In genomic region chr9:107570845-107571244, GRCm38 (mm10) we compare ENCODE assay signal across 11 mouse cellular contexts. TPM values are rescaled to one million over a fixed set of nuclear protein-coding genes. Genes with fewer than 3 reads are reported as not detected.
DNase-seq lines count a peak whose midpoint lies in the region; ATAC-seq and TF ChIP-seq lines count a peak whose summit lies in the region.
"Had no signal": no experiment of that assay in that cellular context is flagged by ENCODE, and none has a peak within 500 bp of the region (broad histone marks: within the 10 kb centered on the region; RNA-seq: fewer than 3 reads in every experiment).

No protein-coding gene starts in this region.

- H3K4me2 ChIP-seq in limb, embryonic 13.5 days (replicated peaks): peak overlapping the region; percentile 89
- H3K4me2 ChIP-seq in neural tube, embryonic 13.5 days: peak overlapping the region; percentile 96

- 82% methylated on average over 21 of the region's 21 CpGs for WGBS in kidney, adult 2 months
- 93% methylated on average over 21 of the region's 21 CpGs for WGBS in limb, embryonic 13.5 days
- 93% methylated on average over 21 of the region's 21 CpGs for WGBS in neural tube, embryonic 13.5 days

- H3K27me3 ChIP-seq in kidney, adult 2 months (replicated peaks; ENCODE audit: control insufficient read depth, insufficient read depth, low read length): no peaks in the 10 kb centered on the region
- H3K27me3 ChIP-seq in limb, embryonic 13.5 days: no peaks in the 10 kb centered on the region
- no peaks in the 10 kb centered on the region for H3K27me3 ChIP-seq in neural tube, embryonic 13.5 days

- H3K9me3 ChIP-seq in limb, embryonic 13.5 days: no peaks in the 10 kb centered on the region
- H3K9me3 ChIP-seq in neural tube, embryonic 13.5 days: no peaks in the 10 kb centered on the region

- H3K4me1 ChIP-seq in kidney, adult 2 months (ENCODE audit: control insufficient read depth, insufficient read depth, low read length): peaks cover 34% of the 10 kb centered on the region; the same call in 1 of the 2 replicates
- peaks cover 50% of the 10 kb centered on the region for H3K4me1 ChIP-seq in limb, embryonic 13.5 days
- peaks cover 54% of the 10 kb centered on the region for H3K4me1 ChIP-seq in neural tube, embryonic 13.5 days (replicated peaks)

- H3K4me3 ChIP-seq in kidney, adult 2 months (ENCODE audit: insufficient read depth, low read depth, low read length): peak overlapping the region; percentile 81; the same call in 1 of the 2 replicates
- H3K4me3 ChIP-seq in limb, embryonic 13.5 days: peak overlapping the region; percentile 73
- H3K4me3 ChIP-seq in neural tube, embryonic 13.5 days: peak overlapping the region; percentile 85

- peak; percentile 56 for ATAC-seq in erythroid progenitor cell, adult 5-6 weeks (replicated peaks; ENCODE audit: low FRiP score, poor library complexity, severe bottlenecking)
- ATAC-seq in limb, embryonic 13.5 days (ENCODE audit: low FRiP score, low read depth): no peak
- no peak for ATAC-seq in neural tube, embryonic 13.5 days (ENCODE audit: low read depth)

- no peak for TF ChIP-seq CTCF in kidney, adult 2 months (conservative IDR thresholded peaks at IDR 0.05; ENCODE audit: insufficient read depth, insufficient read length, low read depth, low read length)

- no peak for DNase-seq in kidney, adult 2 months
- DNase-seq in kidney, postnatal 36 days: no peak
- no peak for DNase-seq in gastrocnemius, postnatal 36 days
- DNase-seq in layer of hippocampus, adult 18-20 months (ENCODE audit: low spot score in 2 of 2): no peak
- no peak for DNase-seq in adrenal gland, postnatal 4 days (ENCODE audit: low spot score in 2 of 2)
- DNase-seq: cerebellum, adult 9-10 months; layer of hippocampus, adult 9-11 months; right cerebral cortex, postnatal 25 days had no signal

- no peaks in the 10 kb centered on the region; the same call in 1 of the 2 replicates for H3K36me3 ChIP-seq in kidney, adult 2 months (ENCODE audit: control insufficient read depth, insufficient read depth, low read length)
- H3K36me3 ChIP-seq in limb, embryonic 13.5 days: peaks cover 50% of the 10 kb centered on the region
- H3K36me3 ChIP-seq in neural tube, embryonic 13.5 days: peaks cover 55% of the 10 kb centered on the region

- peak overlapping the region; percentile 14; the same call in 1 of the 2 replicates for H3K27ac ChIP-seq in kidney, adult 2 months (ENCODE audit: insufficient read depth, low read depth, low read length)
- H3K27ac ChIP-seq in limb, embryonic 13.5 days: 0 out of 2 replicates have a peak overlapping the region, but pooled peaks have one; percentile 89
- no peak overlapping the region for H3K27ac ChIP-seq in neural tube, embryonic 13.5 days (replicated peaks)

- H3K9ac ChIP-seq in limb, embryonic 13.5 days: peak overlapping the region; percentile 83
- peak overlapping the region; percentile 92 for H3K9ac ChIP-seq in neural tube, embryonic 13.5 days

- TF ChIP-seq POLR2A in kidney, adult 2 months (IDR thresholded peaks at IDR 0.05; ENCODE audit: low read depth, low read length): no peak

- intact Hi-C loops in gastrocnemius, postnatal 36 days (cut with DNase I): no loop called here

RNA-seq across cellular contexts. Expression of gene Hyal2, which starts 3.1 kb away (rescaled TPM):
- 103 and 155 TPM in 2 replicates for polyA plus RNA-seq in kidney, adult 2 months (2012; rRNA removed)
- 2.5 and 6.5 TPM in 2 replicates for total RNA-seq in erythroid progenitor cell, adult 5-6 weeks (2015; ENCODE audit: low replicate concordance)
- total RNA-seq in erythroid progenitor cell, adult 5-6 weeks (2017; ENCODE audit: low replicate concordance): 0.30 and 4.5 TPM in 2 replicates
- polyA plus RNA-seq in limb, embryonic 13.5 days (2015; fragmentation: Nextera tagmentation; extraction: Ambion mirVana): 127 and 130 TPM in 2 replicates
- polyA plus RNA-seq in neural tube, embryonic 13.5 days (2015; fragmentation: Nextera tagmentation; extraction: Ambion mirVana): 76.8 and 77.5 TPM in 2 replicates
- 10 to 100 TPM; 12.0 to 16.5 TPM for total RNA-seq in gastrocnemius, postnatal 36 days (2021)
- 10 to 100 TPM; 15.8 to 16.6 TPM for total RNA-seq in layer of hippocampus, adult 18-20 months (2021)
- 10 to 100 TPM; 39.4 to 47.2 TPM for total RNA-seq in adrenal gland, postnatal 4 days (2021)

RNA-seq across cellular contexts. Expression of gene Hyal1, which starts 5.9 kb away (rescaled TPM):
- 8.1 and 9.4 TPM in 2 replicates for polyA plus RNA-seq in kidney, adult 2 months (2012; rRNA removed)
- total RNA-seq in erythroid progenitor cell, adult 5-6 weeks (2015; ENCODE audit: low replicate concordance): 7.1 and 12.6 TPM in 2 replicates
- total RNA-seq in erythroid progenitor cell, adult 5-6 weeks (2017; ENCODE audit: low replicate concordance): 8.0 TPM in 1 of 2 replicates, not detected in the other
- polyA plus RNA-seq in limb, embryonic 13.5 days (2015; fragmentation: Nextera tagmentation; extraction: Ambion mirVana): 13.4 and 15.5 TPM in 2 replicates
- 8.2 and 8.5 TPM in 2 replicates for polyA plus RNA-seq in neural tube, embryonic 13.5 days (2015; fragmentation: Nextera tagmentation; extraction: Ambion mirVana)
- 1 to 10 TPM; 2.5 to 2.8 TPM for total RNA-seq in gastrocnemius, postnatal 36 days (2021)
- 1 to 10 TPM; 5.1 to 7.3 TPM for total RNA-seq in layer of hippocampus, adult 18-20 months (2021)
- total RNA-seq in adrenal gland, postnatal 4 days (2021): 1 to 10 TPM; 5.1 to 5.4 TPM

RNA-seq across cellular contexts. Expression of gene Tusc2, which starts 7.8 kb away (rescaled TPM):
- polyA plus RNA-seq in kidney, adult 2 months (2012; rRNA removed): 82.5 and 93.8 TPM in 2 replicates
- total RNA-seq in erythroid progenitor cell, adult 5-6 weeks (2015; ENCODE audit: low replicate concordance): 9.6 and 16.9 TPM in 2 replicates
- total RNA-seq in erythroid progenitor cell, adult 5-6 weeks (2017; ENCODE audit: low replicate concordance): 8.9 and 19.1 TPM in 2 replicates
- 43.7 and 46.5 TPM in 2 replicates for polyA plus RNA-seq in limb, embryonic 13.5 days (2015; fragmentation: Nextera tagmentation; extraction: Ambion mirVana)
- polyA plus RNA-seq in neural tube, embryonic 13.5 days (2015; fragmentation: Nextera tagmentation; extraction: Ambion mirVana): 95.3 and 114 TPM in 2 replicates
- total RNA-seq in gastrocnemius, postnatal 36 days (2021): 10 to 100 TPM; 28.7 to 35.1 TPM
- 10 to 100 TPM; 86.2 to 86.5 TPM for total RNA-seq in layer of hippocampus, adult 18-20 months (2021)
- 10 to 100 TPM; 31.8 to 33.8 TPM for total RNA-seq in adrenal gland, postnatal 4 days (2021)

RNA-seq across cellular contexts. Expression of gene Naa80, which starts 7.8 kb away (rescaled TPM):
- polyA plus RNA-seq in kidney, adult 2 months (2012; rRNA removed): 43.0 and 62.8 TPM in 2 replicates
- total RNA-seq in erythroid progenitor cell, adult 5-6 weeks (2015; ENCODE audit: low replicate concordance): 15.5 and 24.5 TPM in 2 replicates
- 12.3 and 17.7 TPM in 2 replicates for total RNA-seq in erythroid progenitor cell, adult 5-6 weeks (2017; ENCODE audit: low replicate concordance)
- 18.4 and 19.6 TPM in 2 replicates for polyA plus RNA-seq in limb, embryonic 13.5 days (2015; fragmentation: Nextera tagmentation; extraction: Ambion mirVana)
- 15.9 and 19.0 TPM in 2 replicates for polyA plus RNA-seq in neural tube, embryonic 13.5 days (2015; fragmentation: Nextera tagmentation; extraction: Ambion mirVana)
- 10 to 100 TPM; 11.2 to 14.4 TPM for total RNA-seq in gastrocnemius, postnatal 36 days (2021)
- total RNA-seq in layer of hippocampus, adult 18-20 months (2021): 10 to 100 TPM; 10.7 to 13.5 TPM
- total RNA-seq in adrenal gland, postnatal 4 days (2021): 10 to 100 TPM; 17.4 to 18.0 TPM

RNA-seq across cellular contexts. Expression of gene Hyal3, which starts 9.8 kb away (rescaled TPM):
- polyA plus RNA-seq in kidney, adult 2 months (2012; rRNA removed): 1.6 and 2.1 TPM in 2 replicates
- 4.2 and 8.6 TPM in 2 replicates for total RNA-seq in erythroid progenitor cell, adult 5-6 weeks (2015; ENCODE audit: low replicate concordance)
- 0.64 TPM in 1 of 2 replicates, not detected in the other for total RNA-seq in erythroid progenitor cell, adult 5-6 weeks (2017; ENCODE audit: low replicate concordance)
- polyA plus RNA-seq in limb, embryonic 13.5 days (2015; fragmentation: Nextera tagmentation; extraction: Ambion mirVana): 1.5 and 1.7 TPM in 2 replicates
- 1.9 and 2.0 TPM in 2 replicates for polyA plus RNA-seq in neural tube, embryonic 13.5 days (2015; fragmentation: Nextera tagmentation; extraction: Ambion mirVana)
- total RNA-seq in gastrocnemius, postnatal 36 days (2021): under 1 TPM; 0.23 to 0.27 TPM
- 1 to 10 TPM; 1.1 to 1.4 TPM for total RNA-seq in layer of hippocampus, adult 18-20 months (2021)
- total RNA-seq in adrenal gland, postnatal 4 days (2021): 1 to 10 TPM; 2.7 to 2.9 TPM
